Mouse (Mus musculus): ENCODE data around the gene Ankrd54. TPM values are rescaled to one million over a fixed set of nuclear protein-coding genes. Genes with fewer than 3 reads are reported as not detected.
"Not testable (repeated sequence)": the region's sequence is repeated elsewhere in the genome, so short reads cannot be mapped to it uniquely, and the experiment has no call there.

Gene Ankrd54
- polyA plus RNA-seq, 1 experiment from 2014 or later, result 49.7 TPM

DNA sequence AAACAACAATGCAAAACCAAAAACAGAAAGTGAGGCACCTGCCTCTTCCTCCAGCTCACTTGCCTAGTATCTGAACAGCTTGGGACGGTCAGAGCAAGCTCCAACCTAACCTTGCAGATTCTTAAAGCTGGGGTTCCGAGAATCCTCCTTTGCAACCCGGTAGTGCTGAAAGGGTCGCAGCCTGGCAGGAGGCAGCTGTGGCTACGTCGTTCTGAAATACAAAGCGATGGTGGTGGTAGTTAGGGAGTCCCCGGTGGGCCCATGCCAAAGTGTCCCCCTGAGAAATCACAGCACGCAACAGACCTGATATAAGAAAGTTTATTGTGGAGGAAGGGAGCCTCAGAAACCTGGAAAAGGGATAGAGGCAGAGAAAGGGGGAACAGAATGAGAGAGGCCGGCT is 24.4 kb downstream of the Ankrd54 start:
- no peak for ATAC-seq (ENCODE audit: insufficient read depth, low FRiP score, low read depth)
- H3K4me2 ChIP-seq, result no peak overlapping the region
- H3K9me3 ChIP-seq, result no peaks in the 10 kb centered on the region
- H3K27ac ChIP-seq, result peak overlapping the region; percentile 46
- peaks cover 38% of the 10 kb centered on the region for H3K4me1 ChIP-seq
- H3K27me3 ChIP-seq (replicated peaks), result peaks cover 29% of the 10 kb centered on the region
- H3K9ac ChIP-seq, result no peak overlapping the region
- WGBS, result 74% methylated on average over 10 of the region's 10 CpGs
- peaks cover 12% of the 10 kb centered on the region for H3K36me3 ChIP-seq
- no peak overlapping the region for H3K4me3 ChIP-seq (replicated peaks)

DNA sequence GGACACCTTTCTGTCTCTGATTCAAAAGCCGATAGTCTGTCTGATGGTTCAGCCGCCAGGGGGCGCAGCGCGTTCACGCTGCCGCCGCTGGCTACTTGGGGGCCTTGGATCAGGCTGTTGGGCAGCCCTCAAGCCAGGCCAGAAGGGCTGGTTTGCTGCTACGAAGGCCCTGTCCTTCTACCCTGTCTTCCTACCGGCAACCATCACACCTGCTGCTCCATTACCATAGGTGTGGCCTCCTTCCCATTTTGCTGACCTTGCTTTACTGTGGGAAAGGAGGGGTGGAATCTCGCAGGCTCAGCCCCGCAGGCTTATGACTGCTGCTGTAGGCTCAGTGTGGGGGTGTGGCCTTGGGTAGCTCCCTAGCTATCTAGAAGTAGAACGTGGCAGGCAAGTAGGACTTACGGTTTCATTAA is 24.8 kb downstream of the Ankrd54 start:
- peaks cover 25% of the 10 kb centered on the region for H3K27me3 ChIP-seq (replicated peaks)
- peak overlapping the region; percentile 46; the same call in 1 of the 2 replicates for H3K27ac ChIP-seq
- H3K4me2 ChIP-seq, result peak overlapping the region; percentile 37
- peak; percentile 44; the same call in 1 of the 2 replicates for ATAC-seq (ENCODE audit: insufficient read depth, low FRiP score, low read depth)
- H3K4me1 ChIP-seq, result peaks cover 35% of the 10 kb centered on the region
- no peak overlapping the region for H3K9ac ChIP-seq
- peaks cover 12% of the 10 kb centered on the region for H3K36me3 ChIP-seq
- H3K9me3 ChIP-seq, result no peaks in the 10 kb centered on the region
- 10% methylated on average over 14 of the region's 14 CpGs for WGBS
- H3K4me3 ChIP-seq (replicated peaks), result no peak overlapping the region; the same call in 1 of the 2 replicates

DNA sequence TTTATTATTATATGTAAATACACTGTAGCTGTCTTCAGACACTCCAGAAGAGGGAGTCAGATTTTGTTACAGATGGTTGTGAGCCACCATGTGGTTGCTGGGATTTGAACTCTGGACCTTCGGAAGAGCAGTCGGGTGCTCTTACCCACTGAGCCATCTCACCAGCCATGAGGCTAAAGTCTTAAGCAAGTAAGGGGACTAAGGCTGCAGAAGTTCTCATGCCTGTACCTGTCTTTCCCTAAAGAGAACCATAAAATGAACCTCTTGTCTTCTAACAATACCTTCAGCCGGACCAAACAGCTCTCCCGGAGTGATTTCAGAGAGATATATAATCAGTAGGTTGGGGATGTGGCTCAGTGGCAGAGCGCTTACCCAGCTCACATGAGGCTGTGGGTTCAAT is 30.8 kb downstream of the Ankrd54 start:
- H3K4me1 ChIP-seq, result peaks cover 19% of the 10 kb centered on the region
- H3K4me2 ChIP-seq; ATAC-seq (ENCODE audit: insufficient read depth, low FRiP score, low read depth); H3K27ac ChIP-seq; H3K4me3 ChIP-seq (replicated peaks); H3K9me3 ChIP-seq; H3K27me3 ChIP-seq (replicated peaks); H3K36me3 ChIP-seq; H3K9ac ChIP-seq: not testable (repeated sequence)
- 83% methylated on average over 5 of the region's 5 CpGs for WGBS

DNA sequence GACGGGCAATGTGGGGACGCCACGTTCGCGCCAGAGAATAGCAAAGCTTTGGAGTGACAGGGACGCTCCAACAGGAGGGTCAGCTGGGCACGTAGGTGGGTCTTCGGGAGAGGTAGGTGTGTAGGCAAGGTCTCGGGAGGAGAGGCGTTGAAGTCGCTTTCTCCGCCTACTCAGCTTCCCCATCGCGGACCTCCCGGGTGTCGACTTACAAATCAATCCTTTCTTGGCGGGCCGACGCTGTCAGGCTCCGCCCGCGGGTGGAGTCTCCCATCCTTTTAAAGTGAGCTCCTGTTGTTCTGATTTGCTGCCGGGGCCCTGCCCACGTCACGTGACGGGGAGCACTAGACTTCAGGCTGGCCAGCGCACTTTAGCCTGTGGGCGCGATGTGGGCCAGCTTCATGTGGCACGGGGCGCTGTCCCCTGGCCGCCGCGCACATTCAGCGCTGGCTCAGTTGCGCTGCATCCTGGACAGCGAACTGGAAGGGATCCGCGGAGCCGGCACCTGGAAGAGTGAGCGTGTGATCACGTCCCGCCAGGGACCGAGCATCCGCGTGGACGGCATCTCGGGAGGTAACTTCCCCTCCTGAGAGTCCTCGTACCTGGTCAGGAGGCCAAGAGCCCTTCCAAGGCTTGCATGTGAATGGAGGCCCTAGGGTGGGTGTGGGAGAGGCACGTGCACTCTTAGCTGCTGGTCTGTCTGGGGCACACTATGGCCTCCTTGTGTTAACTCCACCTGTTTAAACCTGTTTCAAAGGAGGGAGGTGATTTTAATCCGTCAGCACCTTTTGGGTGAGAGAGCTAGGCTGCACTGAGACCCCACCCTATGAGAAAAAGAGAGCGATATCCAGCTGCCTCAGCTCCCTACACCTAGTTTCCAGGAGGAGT is 31.9 kb downstream of the Ankrd54 start:
- Histone ChIP-seq H3K27me3 (replicated peaks) (no peaks in the 10 kb centered on the region), H3K4me3 (replicated peaks) (peak overlapping the region; percentile 83)

DNA sequence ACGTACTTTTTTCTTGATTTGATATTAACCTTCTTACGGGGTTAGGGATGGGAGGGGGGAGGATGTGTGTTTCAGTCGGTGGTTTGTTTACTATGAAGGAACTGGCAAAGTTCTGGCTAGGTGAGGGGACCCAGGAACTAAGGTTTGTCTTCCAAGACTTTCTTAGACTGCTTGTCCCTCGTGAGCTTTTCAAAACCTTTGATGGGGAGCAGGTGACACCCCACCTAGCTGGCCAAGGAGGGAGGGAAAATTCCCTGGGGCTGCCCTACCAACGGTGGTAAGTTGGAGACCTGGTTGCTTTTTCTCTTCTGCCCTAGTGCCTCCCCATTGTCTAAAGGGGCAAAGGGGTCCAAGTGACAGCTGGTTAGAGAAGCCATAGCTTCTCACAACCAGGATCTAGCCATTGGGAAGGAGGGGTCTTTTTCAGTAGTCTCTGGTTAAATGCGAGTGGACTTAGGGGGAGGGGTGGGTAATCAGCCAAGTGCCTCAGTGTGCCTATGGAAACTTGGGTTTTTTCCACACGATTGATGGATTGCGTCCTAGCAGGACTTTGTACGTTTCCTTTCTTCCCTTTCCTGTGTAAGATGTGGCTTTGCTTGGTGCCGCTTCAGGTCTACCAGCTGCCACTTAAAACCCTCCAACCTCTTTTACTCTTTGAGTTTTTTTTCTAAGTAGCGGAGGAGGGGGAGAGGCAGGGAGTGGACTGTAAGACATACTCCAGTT is 33.0 kb downstream of the Ankrd54 start:
- Histone ChIP-seq H3K27me3 (replicated peaks) (no peaks in the 10 kb centered on the region), H3K36me3 (no peaks in the 10 kb centered on the region), H3K9ac (peak overlapping the region; percentile 97), H3K9me3 (no peaks in the 10 kb centered on the region), H3K4me1 (peaks cover 29% of the 10 kb centered on the region), H3K27ac (peak overlapping the region; percentile 97), H3K4me3 (replicated peaks) (peak overlapping the region; percentile 83), H3K4me2 (peak overlapping the region; percentile 80)
- no peak for ATAC-seq (ENCODE audit: insufficient read depth, low FRiP score, low read depth)
- WGBS, result 3% methylated on average over 11 of the region's 11 CpGs

More for the DNA sequence above, 31.9 kb downstream of the Ankrd54 start:
- H3K36me3 ChIP-seq, result peaks cover 2% of the 10 kb centered on the region; the same call in 1 of the 2 replicates
- H3K4me2 ChIP-seq, result peak overlapping the region; percentile 80
- H3K9me3 ChIP-seq, result no peaks in the 10 kb centered on the region
- peak overlapping the region; percentile 97 for H3K27ac ChIP-seq
- H3K4me1 ChIP-seq, result peaks cover 21% of the 10 kb centered on the region
- 1% methylated on average over 52 of the region's 52 CpGs for WGBS
- H3K9ac ChIP-seq, result peak overlapping the region; percentile 97
- ATAC-seq (ENCODE audit: insufficient read depth, low FRiP score, low read depth), result peak; percentile 80

DNA sequence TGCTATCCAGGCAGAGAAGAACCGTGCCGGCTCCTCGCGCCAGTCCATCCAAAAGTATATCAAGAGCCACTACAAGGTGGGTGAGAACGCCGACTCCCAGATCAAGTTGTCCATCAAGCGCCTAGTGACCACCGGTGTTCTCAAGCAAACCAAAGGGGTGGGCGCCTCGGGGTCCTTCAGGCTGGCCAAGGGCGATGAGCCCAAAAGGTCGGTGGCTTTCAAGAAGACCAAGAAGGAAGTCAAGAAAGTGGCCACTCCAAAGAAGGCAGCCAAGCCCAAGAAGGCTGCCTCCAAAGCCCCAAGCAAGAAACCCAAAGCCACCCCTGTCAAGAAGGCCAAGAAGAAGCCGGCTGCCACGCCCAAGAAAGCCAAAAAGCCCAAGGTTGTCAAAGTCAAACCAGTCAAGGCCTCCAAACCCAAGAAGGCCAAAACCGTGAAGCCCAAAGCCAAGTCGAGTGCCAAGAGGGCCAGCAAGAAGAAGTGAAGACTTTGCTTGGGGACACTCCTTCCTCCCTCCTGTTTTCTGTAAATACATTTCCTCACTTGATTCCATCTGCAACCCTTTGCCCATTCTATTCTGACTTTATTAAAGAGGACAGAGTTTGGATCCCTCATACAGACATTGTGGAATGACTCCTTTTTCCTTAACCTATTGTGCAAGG is 33.7 kb downstream of the Ankrd54 start:
- 17% methylated on average over 16 of the region's 16 CpGs for WGBS
- Histone ChIP-seq H3K9ac (peak overlapping the region; percentile 97), H3K9me3 (no peaks in the 10 kb centered on the region), H3K4me2 (peak overlapping the region; percentile 80), H3K27me3 (replicated peaks) (no peaks in the 10 kb centered on the region), H3K27ac (peak overlapping the region; percentile 97), H3K36me3 (no peaks in the 10 kb centered on the region), H3K4me3 (replicated peaks) (peak overlapping the region; percentile 83), H3K4me1 (peaks cover 29% of the 10 kb centered on the region)
- no peak for ATAC-seq (ENCODE audit: insufficient read depth, low FRiP score, low read depth)

DNA sequence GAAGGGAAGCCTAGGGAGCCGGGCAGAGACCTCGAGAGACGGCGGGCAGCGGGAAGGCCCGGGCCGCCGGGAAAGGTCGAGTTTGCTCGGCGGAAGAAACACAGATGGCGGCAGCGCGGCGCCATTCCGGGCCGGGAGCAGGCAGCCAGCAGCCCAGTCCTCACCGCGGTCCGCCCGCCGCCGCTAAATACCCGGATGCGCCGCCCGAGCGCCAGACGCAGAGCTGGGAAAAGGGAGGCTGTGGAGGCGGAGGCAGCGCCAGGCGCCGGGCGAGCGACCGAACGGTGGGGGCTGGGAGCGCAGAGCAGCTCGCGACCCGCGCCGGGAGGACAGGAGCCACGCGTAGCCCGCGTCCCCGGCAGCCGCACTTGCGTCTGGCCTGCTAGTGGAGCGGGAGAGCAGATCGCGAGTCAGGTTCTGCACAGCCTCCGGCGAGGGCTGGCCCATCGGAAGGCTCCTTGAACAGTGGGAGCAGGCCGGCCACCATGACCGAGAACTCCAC is 34.4 kb downstream of the Ankrd54 start, which contains the start of gene H1f0:
Gene H1f0, plus strand, starts transcription at position 214 of the 502 bp plus-strand sequence.
- peak within 1 kb of the TSS; percentile 83 for H3K4me3 ChIP-seq (replicated peaks)
- H3K27ac ChIP-seq, result peak within 1 kb of the TSS; percentile 97
- H3K9ac ChIP-seq, result peak within 1 kb of the TSS; percentile 97
- no peaks in the 10 kb centered on the region for H3K36me3 ChIP-seq
- H3K4me2 ChIP-seq, result peak within 1 kb of the TSS; percentile 80
- H3K9me3 ChIP-seq, result no peaks in the 10 kb centered on the region
- H3K4me1 ChIP-seq, result peaks cover 29% of the 10 kb centered on the region
- no peaks in the 10 kb centered on the region for H3K27me3 ChIP-seq (replicated peaks)
- peak; percentile 65 for ATAC-seq (ENCODE audit: insufficient read depth, low FRiP score, low read depth)
- under 1% methylated on average over 58 of the region's 58 CpGs for WGBS

DNA sequence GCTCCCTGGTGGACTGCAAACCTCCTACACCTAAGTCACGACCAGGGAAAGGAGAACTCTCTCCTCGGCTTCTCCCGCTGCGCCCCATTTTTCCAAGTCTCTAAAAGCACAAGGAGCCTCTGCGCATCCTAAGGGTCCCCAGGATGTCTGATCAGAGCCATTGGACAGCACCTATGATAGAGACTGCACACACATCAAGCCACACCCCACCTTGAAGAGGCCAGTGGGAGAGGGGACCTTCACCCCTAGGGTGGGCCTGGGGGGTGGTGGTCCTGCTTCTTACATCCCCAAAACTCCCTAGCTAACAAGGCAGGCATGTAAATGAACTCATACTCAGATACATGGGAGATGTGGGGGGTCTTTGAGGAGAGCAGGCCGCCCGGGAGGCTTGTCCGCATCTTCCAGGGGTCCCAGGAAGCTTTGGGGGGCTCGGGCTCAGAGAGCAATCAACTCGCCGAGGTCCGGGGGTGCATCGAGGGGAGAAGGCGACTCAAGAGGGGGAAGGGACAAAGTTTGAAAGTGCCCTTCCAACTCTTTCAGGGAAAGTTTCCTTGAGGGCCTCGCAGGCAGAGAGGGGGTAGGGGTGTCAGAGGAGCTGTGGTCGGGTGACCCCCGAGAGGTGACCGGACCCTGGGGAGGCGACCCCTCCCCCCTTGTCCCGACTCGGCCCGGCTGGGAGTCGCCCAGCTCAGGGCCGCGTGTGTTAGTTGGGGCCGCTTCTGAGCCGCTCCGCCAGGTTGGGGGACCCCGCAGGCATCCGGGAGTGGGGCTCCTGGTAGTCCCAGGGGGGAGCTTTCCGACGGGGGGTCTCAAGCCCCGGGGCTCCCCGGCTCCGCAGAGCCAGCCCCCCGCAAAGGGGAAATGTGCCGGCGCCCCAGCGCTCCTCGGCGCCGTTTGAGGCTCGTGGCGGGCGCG is 35.1 kb downstream of the Ankrd54 start:
- H3K9ac ChIP-seq, result peak overlapping the region; percentile 97
- H3K4me1 ChIP-seq, result peaks cover 26% of the 10 kb centered on the region
- peak overlapping the region; percentile 83 for H3K4me3 ChIP-seq (replicated peaks)
- no peak for ATAC-seq (ENCODE audit: insufficient read depth, low FRiP score, low read depth)
- peak overlapping the region; percentile 97 for H3K27ac ChIP-seq
- 6% methylated on average over 40 of the region's 46 CpGs for WGBS
- no peaks in the 10 kb centered on the region for H3K27me3 ChIP-seq (replicated peaks)
- H3K9me3 ChIP-seq, result no peaks in the 10 kb centered on the region
- peak overlapping the region; percentile 80 for H3K4me2 ChIP-seq
- no peaks in the 10 kb centered on the region for H3K36me3 ChIP-seq

- ATAC-seq (ENCODE audit: insufficient read depth, low FRiP score, low read depth), result no peak
- Histone ChIP-seq H3K9ac (no peak overlapping the region), H3K4me1 (peaks cover 24% of the 10 kb centered on the region), H3K27me3 (replicated peaks) (no peaks in the 10 kb centered on the region), H3K27ac (peak overlapping the region; percentile 97), H3K36me3 (no peaks in the 10 kb centered on the region), H3K9me3 (no peaks in the 10 kb centered on the region), H3K4me3 (replicated peaks) (peak overlapping the region; percentile 83), H3K4me2 (peak overlapping the region; percentile 80)
- 43% methylated on average over 14 of the region's 14 CpGs for WGBS
Observed at GRCm38 (mm10) chr15:79026511-79027290, 36.0 kb downstream of the Ankrd54 start.

DNA sequence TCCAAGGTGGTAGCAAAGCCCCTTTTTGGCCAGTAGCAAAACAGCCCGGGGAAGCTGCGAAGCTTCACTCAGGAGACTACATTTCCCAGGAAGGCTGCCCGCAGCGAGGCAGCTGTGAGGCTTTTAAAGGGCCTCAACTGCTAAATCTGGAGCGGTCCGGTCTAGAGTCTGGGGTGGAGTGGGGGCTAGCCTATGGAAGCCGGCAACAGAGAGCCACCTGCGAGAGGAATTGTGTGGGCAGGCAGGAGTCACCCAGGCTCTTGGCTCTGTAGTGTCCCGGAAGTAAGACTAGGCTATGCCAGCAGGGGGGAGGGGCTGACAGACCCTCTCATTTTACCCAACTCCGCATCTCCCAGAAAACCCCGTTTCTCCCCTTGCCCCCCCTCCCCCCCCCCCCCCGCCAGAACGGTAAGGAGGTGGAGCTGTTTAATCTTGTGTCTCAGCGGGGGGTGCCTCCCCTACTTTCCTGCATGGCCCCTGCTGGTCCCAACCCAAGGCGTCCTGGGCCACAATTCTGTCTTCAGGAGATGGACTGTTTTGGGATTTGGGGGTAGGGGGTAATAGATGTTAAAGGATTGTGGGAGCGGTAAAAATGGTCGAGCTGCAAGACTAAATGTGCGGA is 36.9 kb downstream of the Ankrd54 start:
- no peaks in the 10 kb centered on the region for H3K27me3 ChIP-seq (replicated peaks)
- no peak for ATAC-seq (ENCODE audit: insufficient read depth, low FRiP score, low read depth)
- H3K4me3 ChIP-seq (replicated peaks), result 0 out of 2 replicates have a peak overlapping the region, but pooled peaks have one; percentile 9
- peak overlapping the region; percentile 40; the same call in 1 of the 2 replicates for H3K27ac ChIP-seq
- WGBS, result 16% methylated on average over 17 of the region's 18 CpGs
- H3K9ac ChIP-seq, result 0 out of 2 replicates have a peak overlapping the region, but pooled peaks have one; percentile 9
- H3K36me3 ChIP-seq, result no peaks in the 10 kb centered on the region
- peak overlapping the region; percentile 47 for H3K4me2 ChIP-seq
- no peaks in the 10 kb centered on the region for H3K9me3 ChIP-seq
- H3K4me1 ChIP-seq, result peaks cover 15% of the 10 kb centered on the region
